Mouse (Mus musculus): ENCODE measurements at regions not wholly inside any gene's neighbourhood (a gene's known extent, or its start where the extent isn't known, plus 50 kb on each side); places are given as distances from the start of the nearest gene placed in this dataset.

DNA sequence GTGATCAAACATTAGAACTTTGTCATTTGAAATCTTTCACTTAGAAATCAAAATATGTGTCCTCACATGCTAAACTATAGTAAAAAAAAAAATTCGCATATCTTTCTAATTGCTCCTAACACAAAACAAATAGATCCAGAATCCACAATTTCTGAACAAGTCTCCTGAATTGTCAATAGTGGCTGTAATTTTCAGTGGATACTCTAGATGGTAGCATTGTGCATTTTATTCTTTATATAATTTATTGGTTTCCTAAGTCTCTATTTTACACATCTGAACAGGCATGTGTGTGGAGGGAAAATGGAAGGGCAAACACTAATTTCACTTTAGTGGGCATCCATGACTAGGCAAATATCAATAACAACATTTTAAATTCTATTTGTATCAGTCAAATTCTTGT, 63.7 kb upstream of the Tnmd start:
- DNase-seq = peak; percentile 1

DNA sequence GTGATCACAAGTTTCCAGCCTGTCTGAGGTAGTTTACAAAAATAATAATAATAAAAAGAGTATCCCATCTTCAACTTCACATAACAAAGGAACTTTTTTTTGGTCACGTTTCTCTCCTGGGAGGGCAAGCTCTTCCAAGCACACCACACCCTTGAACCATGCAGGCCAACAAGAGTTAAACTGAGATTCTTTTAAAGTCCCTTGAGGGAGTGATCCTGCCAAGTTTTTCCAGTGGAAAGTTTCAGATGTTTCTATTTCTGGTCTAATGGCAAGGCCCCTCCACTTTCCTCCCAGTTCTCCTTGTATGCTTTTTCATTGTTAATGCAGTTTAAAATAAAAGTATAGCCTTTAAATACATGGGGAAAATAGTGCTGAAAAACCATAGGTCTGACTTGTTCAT, 65.2 kb upstream of the Pcdh19 start:
- DNase-seq = no peak

DNA sequence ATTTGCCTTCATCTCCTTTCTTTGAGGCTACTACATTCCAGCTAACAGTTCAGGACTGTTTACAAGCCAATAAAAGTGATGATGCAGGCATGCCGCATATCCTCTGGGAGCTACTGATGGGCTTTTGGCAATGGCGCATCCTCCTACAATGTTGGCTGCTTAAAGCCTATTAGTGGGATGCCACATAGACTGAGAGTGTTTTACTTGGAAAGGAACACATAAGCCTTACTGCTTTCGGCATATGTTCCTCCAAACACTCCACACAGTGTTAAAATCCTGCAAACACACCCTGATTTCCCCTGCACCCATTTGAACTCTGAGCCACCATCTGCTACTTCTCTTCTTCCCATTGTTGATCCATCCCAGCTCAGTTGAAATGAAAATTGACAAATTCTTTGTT, 63.4 kb upstream of the Pcdh19 start:
- DNase-seq = no peak

DNA sequence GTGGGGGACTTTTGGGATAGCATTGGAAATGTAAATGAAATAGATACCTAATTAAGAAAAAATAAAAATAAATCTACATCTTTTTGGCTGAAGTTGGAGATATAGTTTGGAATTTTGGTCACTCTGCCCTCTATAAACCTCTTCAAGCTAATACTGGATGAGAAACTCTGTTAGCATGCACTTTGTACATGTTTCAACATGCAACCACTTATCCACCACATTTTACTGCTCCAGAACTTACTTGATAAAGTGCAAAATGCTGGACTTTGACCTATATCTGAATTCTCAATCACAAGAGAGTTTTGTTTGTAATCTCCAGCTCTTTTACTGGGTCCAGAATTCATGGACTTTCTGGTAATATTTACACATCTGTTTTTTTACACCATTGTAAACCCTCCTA, 54.7 kb upstream of the Pcdh19 start:
- DNase-seq = no peak

DNA sequence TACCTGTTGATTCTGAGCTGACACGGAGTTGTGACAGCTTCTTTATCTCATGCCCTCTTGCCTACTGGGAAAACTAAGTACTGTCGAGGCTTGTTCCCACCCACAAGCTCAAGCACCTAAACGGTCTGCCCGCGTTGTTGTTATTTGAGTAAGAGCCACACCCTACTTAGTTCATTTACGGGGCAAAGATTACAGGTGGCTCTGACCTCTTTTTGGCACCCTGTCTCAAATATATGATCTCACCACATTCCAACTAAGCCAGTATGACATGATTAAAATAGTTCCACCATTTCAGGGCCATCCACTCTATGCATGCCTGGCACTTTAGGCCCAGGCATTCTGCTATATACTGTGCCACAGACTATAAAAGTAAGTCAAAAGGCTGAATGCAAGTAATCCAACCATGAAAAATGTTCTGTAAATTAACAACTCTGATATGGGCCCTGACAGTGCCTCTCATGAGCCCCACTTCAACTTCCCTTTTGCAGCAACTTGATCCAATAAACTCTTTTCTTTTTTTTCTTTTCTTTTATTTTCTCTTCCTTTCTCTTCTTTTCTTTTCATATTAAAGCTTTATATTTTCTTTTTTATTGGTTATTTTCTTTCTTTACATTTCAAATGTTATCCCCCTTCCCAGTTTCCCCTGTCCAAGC, 50.3 kb upstream of the Pcdh19 start:
- no peak for DNase-seq
